Mouse (Mus musculus) midbrain, embryonic 10.5 days (tissue): ENCODE results near the gene Slc7a7. TPM values are rescaled to one million over a fixed set of nuclear protein-coding genes. Genes with fewer than 3 reads are reported as not detected.
"Not testable (repeated sequence)": the region's sequence is repeated elsewhere in the genome, so short reads cannot be mapped to it uniquely, and the experiment has no call there.

ENCODE experiments used
- DNase-seq: peaks from one replicate; pipeline ENCODE4 v3.0.0-alpha.2; 2017; ENCODE audit warnings: low spot score
- H3K27ac ChIP-seq: fragments of 300-500 bp; sonication (generic); replicated peaks from 2 replicates; pipeline ENCODE4 v1.5.1; 2016; ENCODE audit warnings: mild to moderate bottlenecking
- H3K27me3 ChIP-seq: fragments of 300-500 bp; sonication (generic); 2 replicates; pipeline ENCODE4 v1.6.1; 2016; ENCODE audit warnings: low read depth, mild to moderate bottlenecking; ENCODE audit not compliant: poor library complexity, severe bottlenecking
- H3K36me3 ChIP-seq: fragments of 300-500 bp; sonication (generic); 2 replicates; pipeline ENCODE4 v1.6.1; 2016; ENCODE audit warnings: mild to moderate bottlenecking, moderate library complexity
- H3K4me1 ChIP-seq: fragments of 300-500 bp; sonication (generic); 2 replicates; pipeline ENCODE4 v1.6.1; 2016
- H3K4me3 ChIP-seq: fragments of 300-500 bp; sonication (generic); 2 replicates; pipeline ENCODE4 v1.5.1; 2016; ENCODE audit warnings: mild to moderate bottlenecking, moderate library complexity
- H3K9me3 ChIP-seq: fragments of 300-500 bp; sonication (generic); replicated peaks from 2 replicates; pipeline ENCODE4 v1.6.1; 2016; ENCODE audit warnings: mild to moderate bottlenecking
- WGBS: fragments of 180-500 bp; shearing (Covaris S2); methylation state at CpG from one replicate; pipeline ENCODE4 v1.1.7; 2016; 5-methylcytosine and 5-hydroxymethylcytosine counted together
- polyA plus RNA-seq: library from polyadenylated mRNA; unstranded; fragments of >200 nt; fragmentation: Nextera tagmentation; extraction: Ambion mirVana; gene quantifications from 2 replicates; pipeline ENCODE4 v1.2.1, GENCODE M21; 2016

The Slc7a7 gene
- polyA plus RNA-seq, 1 experiment from 2014 or later, result 4.5 TPM

DNA sequence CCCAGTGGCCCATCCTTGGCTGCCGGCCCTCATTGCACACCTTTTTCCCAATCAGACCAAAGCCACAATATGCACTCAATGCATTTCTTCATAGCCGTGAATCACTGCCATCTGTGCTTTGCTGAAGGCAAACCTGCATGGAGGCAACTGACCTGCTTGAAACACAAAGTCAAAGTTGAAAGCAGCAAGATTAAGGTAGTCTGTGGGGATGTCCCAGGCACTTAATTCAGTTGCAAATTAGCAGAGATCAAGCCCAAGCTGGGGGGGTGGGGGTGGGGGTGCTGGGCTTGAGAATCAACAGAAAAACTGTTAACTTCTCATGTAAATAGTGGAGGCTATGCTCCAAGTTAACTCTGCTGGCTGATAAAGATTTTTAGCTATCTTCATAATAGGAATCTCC lies 75.8 kb downstream of the Slc7a7 start:
- not testable (repeated sequence) for H3K27ac ChIP-seq, H3K4me1 ChIP-seq, H3K36me3 ChIP-seq, H3K27me3 ChIP-seq, H3K9me3 ChIP-seq, DNase-seq, H3K4me3 ChIP-seq
- 33% methylated on average over 2 of the region's 2 CpGs for WGBS

GRCm38 (mm10) chr14:54340836-54341235 lies 76.7 kb downstream of the Slc7a7 start:
- DNase-seq, result no peak

GRCm38 (mm10) chr14:54333452-54334189 lies 84.0 kb downstream of the Slc7a7 start:
- no peak overlapping the region for H3K4me3 ChIP-seq
- 91% methylated on average over 8 of the region's 8 CpGs for WGBS
- H3K27ac ChIP-seq, result no peak overlapping the region
- H3K4me1 ChIP-seq, result peaks cover 15% of the 10 kb centered on the region
- DNase-seq, result no peak
- H3K36me3 ChIP-seq, result no peaks in the 10 kb centered on the region
- H3K27me3 ChIP-seq, result no peaks in the 10 kb centered on the region
- no peaks in the 10 kb centered on the region for H3K9me3 ChIP-seq

More at GRCm38 (mm10) chr14:54340836-54341235, 76.7 kb downstream of the Slc7a7 start:
- WGBS, result 62% methylated on average over 7 of the region's 7 CpGs
- no peaks in the 10 kb centered on the region for H3K4me1 ChIP-seq
- H3K27me3 ChIP-seq, result no peaks in the 10 kb centered on the region
- H3K27ac ChIP-seq, result no peak overlapping the region
- H3K4me3 ChIP-seq, result no peak overlapping the region
- peaks cover 5% of the 10 kb centered on the region; the same call in 1 of the 2 replicates for H3K9me3 ChIP-seq
- no peaks in the 10 kb centered on the region for H3K36me3 ChIP-seq

DNA sequence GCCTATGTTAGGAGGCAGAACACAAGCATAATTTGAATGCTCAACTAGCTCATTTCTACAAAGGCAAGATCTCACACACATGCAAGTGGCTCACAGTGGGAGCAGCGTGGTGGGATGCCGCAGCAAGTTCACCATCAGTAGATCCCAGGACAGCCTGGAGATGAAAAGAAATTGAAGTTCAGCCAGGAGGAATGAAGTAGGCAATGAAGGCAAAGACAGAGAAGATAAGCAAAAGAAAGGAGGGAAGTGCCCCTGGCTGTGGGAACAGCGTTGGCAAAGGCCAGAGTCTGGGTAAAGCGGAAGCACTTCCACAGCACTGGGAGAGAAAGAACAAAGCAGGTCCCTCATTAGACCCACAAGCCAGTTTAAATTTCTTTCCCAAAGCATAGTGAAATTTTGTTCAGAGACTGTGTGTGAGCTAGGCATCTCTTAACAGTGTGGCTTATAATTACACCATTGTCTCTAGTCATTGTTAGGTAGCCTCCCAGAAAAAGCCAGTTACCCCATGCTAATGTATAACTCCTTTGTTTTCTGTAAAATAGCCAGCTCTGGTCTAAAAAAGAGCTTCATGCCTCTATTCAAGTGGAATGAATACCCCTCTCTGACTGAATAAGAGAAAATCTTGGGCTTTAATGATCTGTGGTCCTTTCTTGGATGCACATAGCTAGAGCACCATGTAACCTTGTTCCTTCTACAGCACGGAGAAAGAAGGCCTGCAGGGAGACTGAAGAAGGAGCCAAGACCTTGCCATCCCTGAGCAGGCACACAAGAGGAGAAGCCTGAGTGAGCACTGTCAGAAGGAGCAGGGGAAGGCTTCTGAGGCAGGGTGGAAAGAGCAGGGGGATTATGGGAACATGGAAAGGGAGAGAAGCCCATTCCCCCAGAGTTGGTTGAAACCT lies 85.2 kb downstream of the Slc7a7 start:
- H3K4me3 ChIP-seq, result no peak overlapping the region
- DNase-seq, result no peak
- WGBS, result 62% methylated on average over 5 of the region's 5 CpGs
- H3K27me3 ChIP-seq, result no peaks in the 10 kb centered on the region
- no peaks in the 10 kb centered on the region for H3K36me3 ChIP-seq
- no peaks in the 10 kb centered on the region for H3K9me3 ChIP-seq
- H3K4me1 ChIP-seq, result peaks cover 15% of the 10 kb centered on the region
- peak overlapping the region; percentile 65 for H3K27ac ChIP-seq

- Histone ChIP-seq H3K4me1 (peaks cover 15% of the 10 kb centered on the region), H3K27me3 (no peaks in the 10 kb centered on the region), H3K27ac (no peak overlapping the region), H3K4me3 (no peak overlapping the region), H3K36me3 (no peaks in the 10 kb centered on the region), H3K9me3 (no peaks in the 10 kb centered on the region)
- WGBS, result 90% methylated on average over 1 of the region's 1 CpGs
- no peak for DNase-seq
Observed at GRCm38 (mm10) chr14:54331178-54331577, 86.4 kb downstream of the Slc7a7 start.

DNA sequence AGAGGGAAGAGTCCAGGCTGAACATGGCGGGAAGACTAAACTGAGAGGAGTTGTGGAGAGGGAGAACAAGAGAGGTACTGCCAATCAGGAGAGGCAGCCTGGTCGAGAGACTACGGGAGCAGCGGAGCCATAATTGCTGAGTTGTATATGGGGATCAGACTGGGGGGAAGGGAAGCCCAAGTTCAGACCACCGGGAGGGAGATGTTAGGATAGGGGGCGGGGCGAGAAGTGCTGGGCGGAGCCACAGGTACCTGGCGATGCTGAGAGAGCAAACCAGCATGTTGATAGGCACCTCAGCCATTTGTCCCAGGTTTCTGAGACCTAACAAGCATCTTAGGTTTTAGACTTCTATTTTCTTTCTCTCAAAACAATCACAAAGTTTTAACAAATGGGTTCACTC lies 88.4 kb downstream of the Slc7a7 start:
- DNase-seq, result no peak
- H3K27ac ChIP-seq, result no peak overlapping the region
- H3K4me1 ChIP-seq, result peaks cover 15% of the 10 kb centered on the region
- H3K36me3 ChIP-seq, result no peaks in the 10 kb centered on the region
- WGBS, result 48% methylated on average over 9 of the region's 9 CpGs
- no peaks in the 10 kb centered on the region for H3K27me3 ChIP-seq
- no peak overlapping the region for H3K4me3 ChIP-seq
- no peaks in the 10 kb centered on the region for H3K9me3 ChIP-seq

GRCm38 (mm10) chr14:54328548-54328947 lies 89.0 kb downstream of the Slc7a7 start:
- no peak overlapping the region for H3K27ac ChIP-seq
- DNase-seq, result no peak
- H3K36me3 ChIP-seq, result no peaks in the 10 kb centered on the region
- no peak overlapping the region for H3K4me3 ChIP-seq
- peaks cover 15% of the 10 kb centered on the region for H3K4me1 ChIP-seq
- H3K9me3 ChIP-seq, result no peaks in the 10 kb centered on the region
- no peaks in the 10 kb centered on the region for H3K27me3 ChIP-seq
- 77% methylated on average over 2 of the region's 2 CpGs for WGBS

- Histone ChIP-seq H3K4me1 (0 out of 2 replicates have a peak, but pooled peaks cover 3% of the 10 kb centered on the region), H3K27ac (no peak overlapping the region), H3K27me3 (no peaks in the 10 kb centered on the region), H3K4me3 (no peak overlapping the region), H3K36me3 (no peaks in the 10 kb centered on the region), H3K9me3 (no peaks in the 10 kb centered on the region)
- no peak for DNase-seq
- WGBS, result 76% methylated on average over 5 of the region's 5 CpGs
Observed at GRCm38 (mm10) chr14:54324486-54324885, 93.1 kb downstream of the Slc7a7 start.

GRCm38 (mm10) chr14:54321556-54322376 lies 95.8 kb downstream of the Slc7a7 start:
- H3K27me3 ChIP-seq, result no peaks in the 10 kb centered on the region
- no peaks in the 10 kb centered on the region for H3K9me3 ChIP-seq
- no peaks in the 10 kb centered on the region for H3K36me3 ChIP-seq
- H3K4me3 ChIP-seq, result no peak overlapping the region
- no peak overlapping the region for H3K27ac ChIP-seq
- DNase-seq, result no peak
- H3K4me1 ChIP-seq, result no peaks in the 10 kb centered on the region
- WGBS, result 70% methylated on average over 18 of the region's 18 CpGs

Other genes with a start within 250 kb of the Slc7a7 start
- gene Dad1, start 163.7 kb downstream of the Slc7a7 start, polyA plus RNA-seq, result 242 and 244 TPM in 2 replicates
- 36.7 and 41.5 TPM in 2 replicates for gene Abhd4, start 163.6 kb downstream of the Slc7a7 start, polyA plus RNA-seq
- not detected in 2 replicates for gene Olfr49, start 132.8 kb downstream of the Slc7a7 start, polyA plus RNA-seq
- 48.0 and 54.1 TPM in 2 replicates for gene Oxa1l, start 56.9 kb downstream of the Slc7a7 start, polyA plus RNA-seq
- 205 and 211 TPM in 2 replicates for gene Mrpl52, start 9.1 kb upstream of the Slc7a7 start, polyA plus RNA-seq
- gene Mmp14, start 13.8 kb upstream of the Slc7a7 start, polyA plus RNA-seq, result 56.0 and 70.5 TPM in 2 replicates
- gene Lrp10, start 46.4 kb upstream of the Slc7a7 start, polyA plus RNA-seq, result 25.1 and 26.0 TPM in 2 replicates
- gene Rem2, start 58.3 kb upstream of the Slc7a7 start, polyA plus RNA-seq, result 18.6 and 29.8 TPM in 2 replicates
- gene Prmt5, start 99.7 kb upstream of the Slc7a7 start, polyA plus RNA-seq, result 148 and 155 TPM in 2 replicates
- 48.0 and 53.8 TPM in 2 replicates for gene Haus4, start 136.8 kb upstream of the Slc7a7 start, polyA plus RNA-seq
- gene Ajuba, start 159.8 kb upstream of the Slc7a7 start, polyA plus RNA-seq, result 66.6 and 88.8 TPM in 2 replicates
- gene 4931414P19Rik, start 188.2 kb upstream of the Slc7a7 start, polyA plus RNA-seq, result 10.7 and 11.0 TPM in 2 replicates
- 470 and 478 TPM in 2 replicates for gene Psmb5, start 200.2 kb upstream of the Slc7a7 start, polyA plus RNA-seq
- 0.06 and 0.12 TPM in 2 replicates for gene Psmb11, start 203.7 kb upstream of the Slc7a7 start, polyA plus RNA-seq
- not detected in 2 replicates for gene Gm17606, start 223.2 kb upstream of the Slc7a7 start, polyA plus RNA-seq
- 4.1 and 4.6 TPM in 2 replicates for gene Cdh24, start 223.6 kb upstream of the Slc7a7 start, polyA plus RNA-seq